Mouse (Mus musculus) urinary bladder, postnatal 14 days (tissue): ENCODE data around the gene Hbb-bh1.
"Not testable (repeated sequence)": the region's sequence is repeated elsewhere in the genome, so short reads cannot be mapped to it uniquely, and the experiment has no call there.

Source experiments
- DNase-seq: peaks from one replicate; pipeline ENCODE4 v3.0.0; 2021; ENCODE audit warnings: low spot score

Hbb-bh1 gene

GRCm38 (mm10) chr7:103843034-103843433 lies at the start of gene Hbb-bh1:
Gene Hbb-bh1, minus strand, starts transcription at chr7:103843164.
- no peak for DNase-seq

DNA sequence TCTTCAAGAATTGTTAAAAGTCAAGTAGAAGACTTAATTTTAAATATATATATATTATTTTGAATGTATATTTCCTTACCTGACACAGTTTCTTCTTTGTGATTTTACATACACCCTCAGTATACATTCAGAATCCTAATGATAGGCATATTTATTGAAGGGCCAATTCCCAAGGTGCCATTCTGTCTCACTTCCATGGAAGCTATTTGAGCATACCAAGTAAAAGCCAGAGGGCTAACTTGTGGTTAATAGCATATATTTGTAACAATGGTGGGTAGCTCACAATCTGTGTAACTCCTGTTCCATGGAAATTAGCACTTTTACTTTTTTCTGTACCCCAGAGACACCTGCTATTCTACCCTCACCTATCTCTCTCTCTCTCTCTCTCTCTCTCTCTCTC lies 43.2 kb upstream of the Hbb-bh1 start, which contains the start of gene Olfr66:
TSS of gene Olfr66 (minus strand) at position 101 of the 400 bp plus-strand sequence.
- no peak for DNase-seq

DNA sequence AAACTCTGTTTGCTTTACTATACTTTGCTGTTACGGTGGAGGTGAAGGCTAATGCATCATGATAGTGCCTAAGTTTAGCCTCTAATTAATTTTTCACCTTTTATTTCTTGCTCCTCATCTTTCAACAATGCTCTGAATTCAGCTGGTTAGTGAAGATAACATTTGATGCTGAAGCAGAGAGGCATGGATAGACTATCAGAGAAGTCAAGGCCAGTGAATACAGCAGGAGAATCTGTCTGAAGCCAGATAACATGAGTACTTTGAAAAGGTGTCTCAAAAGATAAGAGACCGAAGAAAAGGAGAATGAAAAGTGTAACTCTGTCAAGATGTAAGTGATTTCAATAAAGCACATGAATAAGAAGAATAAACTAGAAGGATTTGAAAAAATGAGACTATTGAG lies 34.1 kb upstream of the Hbb-bh1 start:
- DNase-seq: no peak

- DNase-seq: no peak
Measured at GRCm38 (mm10) chr7:103874451-103874850, 31.5 kb upstream of the Hbb-bh1 start.

GRCm38 (mm10) chr7:103873064-103873463 lies 30.1 kb upstream of the Hbb-bh1 start:
- DNase-seq: no peak

DNA sequence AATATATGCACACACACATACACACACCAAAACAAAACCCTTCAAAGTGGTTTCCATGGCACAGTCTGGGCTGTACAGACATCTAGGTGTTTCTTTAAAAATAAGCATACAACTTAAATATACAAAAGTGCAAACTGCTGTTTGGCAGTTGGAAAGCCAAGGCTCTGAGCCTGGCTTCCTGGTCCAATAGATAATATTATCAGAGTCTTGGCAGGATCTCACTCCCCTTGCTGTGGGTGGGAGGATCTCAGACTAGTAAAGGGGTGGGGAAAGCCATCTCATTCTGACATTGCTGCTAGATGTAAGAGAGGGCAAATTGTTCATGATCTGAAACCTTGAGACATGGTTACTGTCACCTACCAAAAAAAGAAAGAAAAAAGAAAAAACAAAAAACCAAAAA lies 27.7 kb upstream of the Hbb-bh1 start:
- DNase-seq: no peak

DNA sequence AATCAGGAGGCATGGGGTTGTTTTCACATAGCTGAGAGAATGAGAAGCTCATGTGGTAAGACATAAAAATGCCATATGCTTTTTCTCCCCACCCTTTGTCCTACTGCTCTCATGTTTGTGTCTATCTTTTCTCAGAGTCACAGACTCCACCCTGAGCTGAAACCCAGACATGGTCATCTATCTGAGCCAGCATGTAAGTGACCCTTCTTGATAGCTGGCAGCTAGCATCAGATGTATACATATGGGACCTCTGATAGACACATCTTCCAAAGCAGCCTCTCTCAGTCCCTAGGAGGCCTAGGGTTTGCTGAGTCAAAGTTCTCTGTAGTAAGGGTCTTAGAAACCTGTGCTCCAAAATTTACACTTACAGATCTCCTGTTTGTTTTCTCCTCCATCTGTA lies 22.8 kb upstream of the Hbb-bh1 start:
- DNase-seq: no peak

DNA sequence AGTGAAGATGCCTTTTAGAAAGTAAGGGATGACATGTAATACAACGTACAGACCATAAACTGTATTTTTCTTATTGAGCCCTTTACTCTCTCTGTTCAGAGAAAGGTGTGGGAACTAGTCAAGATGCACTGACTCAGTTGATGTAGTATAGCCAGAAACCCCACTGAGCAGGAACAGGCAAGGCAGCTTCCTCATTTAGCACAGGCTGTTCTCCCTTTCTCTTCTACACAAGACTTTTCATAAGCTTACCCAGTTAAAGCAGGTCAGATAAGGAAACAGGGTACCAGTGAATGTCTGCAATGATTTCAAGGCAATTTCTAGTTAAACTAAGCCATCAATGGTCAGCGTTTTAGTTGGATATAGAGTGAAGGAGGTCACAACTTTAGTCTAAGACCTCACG lies 18.6 kb upstream of the Hbb-bh1 start:
- DNase-seq: no peak

DNA sequence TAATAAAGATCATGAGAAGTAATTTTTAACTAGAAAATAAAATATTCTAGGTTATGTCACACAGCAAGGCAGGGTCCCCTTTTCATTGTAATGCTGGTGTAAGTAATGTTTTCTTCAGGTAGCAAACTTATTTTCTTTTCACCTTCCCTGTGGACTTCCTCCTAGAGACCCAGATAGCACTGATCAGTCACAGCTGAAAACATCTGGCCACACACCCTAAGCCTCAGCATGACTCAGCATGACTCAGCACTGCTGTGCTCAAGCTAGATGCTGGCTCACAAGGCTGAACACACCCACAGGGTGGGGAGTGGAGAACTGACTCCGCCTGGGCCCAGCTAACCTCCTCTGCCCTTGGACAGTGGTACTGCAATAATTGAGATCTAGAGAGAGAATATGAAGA lies 17.9 kb upstream of the Hbb-bh1 start:
- peak; percentile 22 for DNase-seq

- no peak for DNase-seq
Measured at GRCm38 (mm10) chr7:103859076-103859475, 16.1 kb upstream of the Hbb-bh1 start.

- no peak for DNase-seq
Measured at GRCm38 (mm10) chr7:103854669-103855068, 11.7 kb upstream of the Hbb-bh1 start.

DNA sequence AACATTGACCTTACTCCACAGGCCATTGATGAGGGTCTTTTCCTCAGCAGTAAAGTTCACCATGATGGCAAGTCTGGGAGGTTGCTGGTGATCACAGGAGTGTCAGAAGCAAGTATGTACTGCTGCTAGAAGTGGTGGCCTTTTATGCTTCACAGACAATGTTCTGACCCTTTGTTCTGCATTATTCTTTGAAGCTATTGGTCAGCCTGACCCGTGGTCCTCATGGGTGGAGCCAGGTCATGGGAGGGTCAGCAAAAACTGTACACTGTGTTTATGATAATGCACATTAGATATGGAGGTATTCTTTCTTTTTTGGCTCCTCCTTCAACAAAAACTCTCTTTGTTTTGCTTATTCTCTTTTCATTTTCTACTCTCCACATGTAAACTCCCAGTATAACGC lies 10.1 kb upstream of the Hbb-bh1 start, which contains the start of gene Hbb-y:
TSS of gene Hbb-y (minus strand) at position 127 of the 400 bp plus-strand sequence.
- no peak for DNase-seq

GRCm38 (mm10) chr7:103844525-103845325 lies 1.8 kb upstream of the Hbb-bh1 start:
- no peak for DNase-seq

GRCm38 (mm10) chr7:103840268-103840667 lies 2.7 kb downstream of the Hbb-bh1 start, which contains the start of gene Hbb-bh2:
Gene Hbb-bh2, minus strand, starts transcription at chr7:103840520.
- no peak for DNase-seq

- no peak for DNase-seq
Measured at GRCm38 (mm10) chr7:103827808-103828207, 15.2 kb downstream of the Hbb-bh1 start, which contains the start of gene Hbb-bs. Gene Hbb-bs, minus strand, starts transcription at chr7:103828096.

DNA sequence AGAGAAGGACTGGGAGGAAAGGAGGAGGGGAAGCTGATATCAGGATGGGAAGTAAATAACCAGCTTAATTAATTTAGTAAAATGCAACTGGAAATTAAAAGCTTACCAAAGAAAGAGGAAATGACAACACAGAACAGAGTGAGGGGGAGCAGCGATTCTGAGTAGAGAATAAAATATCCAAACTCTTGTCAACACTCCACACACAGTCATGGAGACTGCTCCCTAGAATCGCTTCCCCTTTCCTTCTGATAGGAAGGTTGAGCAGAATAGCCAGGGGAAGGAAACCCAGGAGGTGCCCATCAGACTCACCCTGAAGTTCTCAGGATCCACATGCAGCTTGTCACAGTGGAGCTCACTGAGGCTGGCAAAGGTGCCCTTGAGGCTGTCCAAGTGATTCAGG lies 15.8 kb downstream of the Hbb-bh1 start:
- DNase-seq: not testable (repeated sequence)

GRCm38 (mm10) chr7:103826255-103826887 lies 16.6 kb downstream of the Hbb-bh1 start:
- no peak for DNase-seq

DNA sequence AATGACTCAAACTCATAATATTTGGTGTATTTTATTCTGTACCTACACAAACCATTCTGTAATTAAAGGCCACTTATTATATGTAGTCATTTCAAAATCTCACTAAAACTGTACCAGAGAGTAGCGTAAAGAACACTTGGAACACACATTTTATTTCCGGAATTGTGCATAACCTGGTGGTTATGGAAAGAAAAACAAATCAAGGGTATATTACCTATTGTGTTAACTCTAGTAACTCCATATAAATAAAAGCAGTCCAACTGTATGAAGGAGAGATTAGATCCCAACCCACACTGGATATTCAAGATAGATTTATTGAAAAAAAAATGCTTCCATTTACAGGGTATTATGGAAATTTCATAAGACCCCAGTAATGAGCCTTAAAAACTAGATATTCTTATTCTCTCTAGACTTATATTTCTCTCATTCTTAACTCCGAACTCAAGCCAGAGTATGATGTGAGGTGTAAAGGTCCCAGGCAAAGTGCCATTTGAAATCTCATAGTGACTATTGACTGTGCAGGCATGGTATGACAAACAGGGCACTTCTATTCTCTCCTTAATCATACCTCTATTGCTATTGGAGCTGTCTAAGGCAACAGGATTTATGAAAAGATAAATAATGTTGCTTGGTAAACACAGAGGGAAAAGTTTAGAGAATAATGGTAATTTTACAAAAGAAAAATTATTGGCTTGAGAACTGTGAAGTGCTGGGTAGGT lies 17.3 kb downstream of the Hbb-bh1 start:
- no peak for DNase-seq

- DNase-seq: no peak
Measured at GRCm38 (mm10) chr7:103824597-103824996, 18.4 kb downstream of the Hbb-bh1 start.

DNA sequence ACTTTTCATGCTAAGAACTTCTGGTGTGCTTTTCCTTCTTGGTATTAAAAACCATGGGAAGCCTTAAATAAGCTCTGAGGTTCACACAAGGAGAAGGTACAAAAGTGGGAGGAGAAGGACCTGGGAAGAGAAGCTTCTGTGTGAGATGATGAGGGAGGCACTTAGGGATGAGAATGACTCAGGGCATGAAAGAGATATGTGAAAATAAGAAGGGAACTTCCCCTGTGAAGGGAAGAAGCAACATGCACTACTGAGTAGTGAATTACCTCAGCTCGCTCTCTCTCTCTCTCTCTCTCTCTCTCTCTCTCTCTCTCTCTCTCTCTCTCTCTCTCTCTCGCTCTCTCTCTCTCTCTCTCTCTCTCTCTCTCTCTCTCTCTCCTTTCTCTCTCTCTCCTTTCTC lies 27.9 kb downstream of the Hbb-bh1 start:
- not testable (repeated sequence) for DNase-seq

DNA sequence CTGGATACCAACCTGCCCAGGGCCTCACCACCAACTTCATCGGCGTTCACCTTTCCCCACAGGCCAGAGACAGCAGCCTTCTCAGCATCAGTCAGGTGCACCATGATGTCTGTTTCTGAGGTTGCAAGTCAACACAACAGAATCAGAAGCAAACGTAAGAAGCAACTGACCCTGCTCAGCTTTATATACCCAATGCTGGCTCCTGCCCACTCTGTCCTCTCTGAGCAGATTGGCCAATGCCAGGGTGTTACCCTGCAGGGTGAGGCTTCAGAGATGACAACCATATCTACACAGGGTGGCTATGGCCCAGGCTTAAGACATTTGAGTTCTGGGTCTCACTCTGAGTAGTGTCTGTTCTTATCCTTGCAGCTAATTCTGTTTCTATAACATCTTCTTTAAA lies 29.2 kb downstream of the Hbb-bh1 start, which contains the start of gene Hbb-bt:
TSS of gene Hbb-bt (minus strand) at position 231 of the 400 bp plus-strand sequence.
- DNase-seq: no peak

GRCm38 (mm10) chr7:103813152-103813551 lies 29.8 kb downstream of the Hbb-bh1 start:
- not testable (repeated sequence) for DNase-seq
